Mouse (Mus musculus) heart, embryonic 11.5 days (tissue): Measurements from ENCODE around the gene Zfp316. TPM values are rescaled to one million over a fixed set of nuclear protein-coding genes. Genes with fewer than 3 reads are reported as not detected.

ENCODE experiments used
- ATAC-seq: fragments of 200-750 bp; cut with Nextera tagmentation; replicated peaks from 2 replicates; pipeline ENCODE4 v1.8.0; 2017; ENCODE audit warnings: moderate library complexity; ENCODE audit not compliant: insufficient number of reproducible peaks, low FRiP score, low TSS enrichment
- H3K27ac ChIP-seq: fragments of 300-500 bp; sonication (generic); 2 replicates; pipeline ENCODE4 v1.5.1; 2014; ENCODE audit warnings: mild to moderate bottlenecking, low read depth, low read length
- H3K27me3 ChIP-seq: fragments of 300-500 bp; sonication (generic); 2 replicates; pipeline ENCODE4 v1.6.1; 2014; ENCODE audit warnings: mild to moderate bottlenecking, low read length, mixed read lengths; ENCODE audit not compliant: control insufficient read depth, insufficient read depth
- H3K36me3 ChIP-seq: fragments of 300-500 bp; sonication (generic); 2 replicates; pipeline ENCODE4 v1.6.1; 2014; ENCODE audit warnings: mild to moderate bottlenecking, low read length, moderate library complexity, mixed read lengths; ENCODE audit not compliant: control insufficient read depth, insufficient read depth
- H3K4me1 ChIP-seq: fragments of 300-500 bp; sonication (generic); 2 replicates; pipeline ENCODE4 v1.6.1; 2014; ENCODE audit warnings: low read length; ENCODE audit not compliant: control insufficient read depth, insufficient read depth
- H3K4me2 ChIP-seq: fragments of 300-500 bp; sonication (generic); 2 replicates; pipeline ENCODE4 v1.6.1; 2014; ENCODE audit warnings: mild to moderate bottlenecking, moderate library complexity
- H3K4me3 ChIP-seq: fragments of 300-500 bp; sonication (generic); 2 replicates; pipeline ENCODE4 v1.5.1; 2014; ENCODE audit warnings: low read depth, low read length
- H3K9ac ChIP-seq: fragments of 300-500 bp; sonication (generic); 2 replicates; pipeline ENCODE4 v1.6.1; 2014; ENCODE audit warnings: mild to moderate bottlenecking, low read depth, low read length, moderate library complexity
- H3K9me3 ChIP-seq: fragments of 300-500 bp; sonication (generic); replicated peaks from 2 replicates; pipeline ENCODE4 v1.6.1; 2016; ENCODE audit warnings: low read length; ENCODE audit not compliant: control insufficient read depth
- WGBS: fragments of 180-500 bp; shearing (Covaris S2); extraction: QIAGEN DNeasy Blood & Tissue Kit; methylation state at CpG from one replicate; pipeline ENCODE4 v1.1.7; 2014; ENCODE audit not compliant: insufficient replicate concordance; 5-methylcytosine and 5-hydroxymethylcytosine counted together
- polyA plus RNA-seq: library from polyadenylated mRNA; unstranded; fragments of >200 nt; fragmentation: Nextera tagmentation; extraction: Ambion mirVana; gene quantifications from 2 replicates; pipeline ENCODE4 v1.2.1, GENCODE M21; 2014

The Zfp316 gene
- polyA plus RNA-seq, 1 experiment from 2014 or later: 0.89 TPM

GRCm38 (mm10) chr5:143255131-143255519 is 14.7 kb downstream of the Zfp316 start:
- no peak overlapping the region for H3K4me3 ChIP-seq
- no peak overlapping the region for H3K27ac ChIP-seq
- H3K36me3 ChIP-seq: no peaks in the 10 kb centered on the region
- 10% methylated on average over 24 of the region's 24 CpGs for WGBS
- H3K9ac ChIP-seq: no peak overlapping the region
- no peaks in the 10 kb centered on the region for H3K9me3 ChIP-seq
- H3K27me3 ChIP-seq: peaks cover 79% of the 10 kb centered on the region
- no peak for ATAC-seq
- H3K4me1 ChIP-seq: peaks cover 18% of the 10 kb centered on the region
- H3K4me2 ChIP-seq: peak overlapping the region; percentile 87

- Histone ChIP-seq H3K27me3 (peaks cover 79% of the 10 kb centered on the region), H3K4me1 (peaks cover 18% of the 10 kb centered on the region), H3K4me3 (peak overlapping the region; percentile 46), H3K9ac (no peak overlapping the region), H3K9me3 (no peaks in the 10 kb centered on the region), H3K4me2 (peak overlapping the region; percentile 87), H3K36me3 (no peaks in the 10 kb centered on the region), H3K27ac (no peak overlapping the region)
- WGBS: 2% methylated on average over 64 of the region's 66 CpGs
- ATAC-seq: peak; percentile 11; the same call in 1 of the 2 replicates
Observed at GRCm38 (mm10) chr5:143254487-143255130, 15.2 kb downstream of the Zfp316 start.

- no peak for ATAC-seq
- no peaks in the 10 kb centered on the region for H3K36me3 ChIP-seq
- H3K27me3 ChIP-seq: peaks cover 79% of the 10 kb centered on the region
- peaks cover 18% of the 10 kb centered on the region for H3K4me1 ChIP-seq
- no peaks in the 10 kb centered on the region for H3K9me3 ChIP-seq
- WGBS: 2% methylated on average over 79 of the region's 81 CpGs
- no peak overlapping the region for H3K9ac ChIP-seq
- peak overlapping the region; percentile 87 for H3K4me2 ChIP-seq
- no peak overlapping the region for H3K27ac ChIP-seq
- H3K4me3 ChIP-seq: peak overlapping the region; percentile 46
Observed at GRCm38 (mm10) chr5:143253881-143254486, 15.8 kb downstream of the Zfp316 start.

- ATAC-seq: no peak
- H3K4me1 ChIP-seq: peaks cover 18% of the 10 kb centered on the region
- H3K9me3 ChIP-seq: no peaks in the 10 kb centered on the region
- H3K4me2 ChIP-seq: peak overlapping the region; percentile 87
- H3K4me3 ChIP-seq: peak overlapping the region; percentile 46
- H3K27ac ChIP-seq: no peak overlapping the region
- H3K36me3 ChIP-seq: no peaks in the 10 kb centered on the region
- peaks cover 75% of the 10 kb centered on the region for H3K27me3 ChIP-seq
- H3K9ac ChIP-seq: 0 out of 2 replicates have a peak overlapping the region, but pooled peaks have one; percentile 49
- 2% methylated on average over 91 of the region's 103 CpGs for WGBS
Observed at GRCm38 (mm10) chr5:143253186-143253880, 16.5 kb downstream of the Zfp316 start.

GRCm38 (mm10) chr5:143252791-143253185 is 17.0 kb downstream of the Zfp316 start:
- H3K4me3 ChIP-seq: peak overlapping the region; percentile 46
- peaks cover 18% of the 10 kb centered on the region for H3K4me1 ChIP-seq
- no peaks in the 10 kb centered on the region for H3K9me3 ChIP-seq
- WGBS: 9% methylated on average over 18 of the region's 18 CpGs
- H3K9ac ChIP-seq: no peak overlapping the region
- H3K4me2 ChIP-seq: peak overlapping the region; percentile 87; the same call in 1 of the 2 replicates
- no peak overlapping the region for H3K27ac ChIP-seq
- ATAC-seq: no peak
- peaks cover 70% of the 10 kb centered on the region for H3K27me3 ChIP-seq
- no peaks in the 10 kb centered on the region for H3K36me3 ChIP-seq

- Histone ChIP-seq H3K27me3 (peaks cover 63% of the 10 kb centered on the region), H3K27ac (no peak overlapping the region), H3K4me2 (no peak overlapping the region), H3K4me1 (peaks cover 18% of the 10 kb centered on the region), H3K4me3 (no peak overlapping the region), H3K9ac (no peak overlapping the region), H3K9me3 (no peaks in the 10 kb centered on the region), H3K36me3 (peaks cover 3% of the 10 kb centered on the region; the same call in 1 of the 2 replicates)
- ATAC-seq: no peak
- WGBS: 35% methylated on average over 6 of the region's 6 CpGs
Observed at GRCm38 (mm10) chr5:143252039-143252438, 17.8 kb downstream of the Zfp316 start.

GRCm38 (mm10) chr5:143244926-143245325 is 24.9 kb downstream of the Zfp316 start:
- Histone ChIP-seq H3K9me3 (no peaks in the 10 kb centered on the region), H3K4me3 (no peak overlapping the region), H3K27ac (no peak overlapping the region), H3K4me2 (no peak overlapping the region), H3K4me1 (no peaks in the 10 kb centered on the region), H3K36me3 (peaks cover 49% of the 10 kb centered on the region), H3K9ac (no peak overlapping the region), H3K27me3 (no peaks in the 10 kb centered on the region)
- WGBS: 93% methylated on average over 26 of the region's 26 CpGs
- ATAC-seq: no peak

GRCm38 (mm10) chr5:143236036-143236435 is 33.8 kb downstream of the Zfp316 start:
- Histone ChIP-seq H3K36me3 (peaks cover 13% of the 10 kb centered on the region), H3K27me3 (no peaks in the 10 kb centered on the region), H3K27ac (no peak overlapping the region), H3K4me2 (peak overlapping the region; percentile 73), H3K4me1 (peaks cover 10% of the 10 kb centered on the region), H3K9ac (peak overlapping the region; percentile 92; the same call in 1 of the 2 replicates), H3K9me3 (no peaks in the 10 kb centered on the region), H3K4me3 (peak overlapping the region; percentile 90)
- no peak for ATAC-seq
- 48% methylated on average over 9 of the region's 9 CpGs for WGBS
